Mouse (Mus musculus): ENCODE measurements around the gene Slc12a4.

Gene Slc12a4

GRCm38 (mm10) chr8:105969367-105969766 is 3.5 kb upstream of the Slc12a4 start:
- DNase-seq (ENCODE audit: low spot score in 2 of 2), result no peak

- DNase-seq (ENCODE audit: low spot score in 2 of 2), result peak in 1 of 2 experiments; percentile 29
Observed at GRCm38 (mm10) chr8:105966692-105967311, 905 bp upstream of the Slc12a4 start.

- DNase-seq (ENCODE audit: low spot score in 2 of 2), result peak in 1 of 2 experiments; percentile 31
Observed at GRCm38 (mm10) chr8:105965266-105965904, 512 bp downstream of the Slc12a4 start.

- DNase-seq (ENCODE audit: low spot score in 2 of 2), result no peak
Observed at GRCm38 (mm10) chr8:105964506-105965265, 1.2 kb downstream of the Slc12a4 start.

GRCm38 (mm10) chr8:105961536-105961935 is 4.4 kb downstream of the Slc12a4 start:
- DNase-seq (ENCODE audit: low spot score in 2 of 2), result no peak

GRCm38 (mm10) chr8:105961101-105961500 is 4.8 kb downstream of the Slc12a4 start:
- no peak for DNase-seq (ENCODE audit: low spot score in 2 of 2)

GRCm38 (mm10) chr8:105959350-105959749 is 6.5 kb downstream of the Slc12a4 start:
- peak in 1 of 2 experiments; percentile 62 for DNase-seq (ENCODE audit: low spot score in 2 of 2)

- DNase-seq (ENCODE audit: low spot score in 2 of 2), result no peak
Observed at GRCm38 (mm10) chr8:105957813-105958212, 8.1 kb downstream of the Slc12a4 start.

GRCm38 (mm10) chr8:105956556-105956955 is 9.3 kb downstream of the Slc12a4 start:
- DNase-seq (ENCODE audit: low spot score in 2 of 2), result no peak

GRCm38 (mm10) chr8:105951057-105951659 is 14.7 kb downstream of the Slc12a4 start:
- DNase-seq (ENCODE audit: low spot score in 2 of 2), result no peak

GRCm38 (mm10) chr8:105949350-105949749 is 16.5 kb downstream of the Slc12a4 start:
- DNase-seq (ENCODE audit: low spot score in 2 of 2), result peak in 1 of 2 experiments; percentile 59

GRCm38 (mm10) chr8:105943321-105943739 is 22.6 kb downstream of the Slc12a4 start, which contains the start of gene Lcat:
Lcat (minus strand) TSS chr8:105943382.
- no peak for DNase-seq (ENCODE audit: low spot score in 2 of 2)

- DNase-seq (ENCODE audit: low spot score in 2 of 2), result no peak
Observed at GRCm38 (mm10) chr8:105942542-105942941, 23.4 kb downstream of the Slc12a4 start.

GRCm38 (mm10) chr8:105942026-105942425 is 23.9 kb downstream of the Slc12a4 start:
- no peak for DNase-seq (ENCODE audit: low spot score in 2 of 2)

- no peak for DNase-seq (ENCODE audit: low spot score in 2 of 2)
Observed at GRCm38 (mm10) chr8:105938306-105938669, 27.6 kb downstream of the Slc12a4 start, which contains the start of gene Psmb10. Psmb10 (minus strand) TSS chr8:105938444.

- DNase-seq (ENCODE audit: low spot score in 2 of 2), result no peak
Observed at GRCm38 (mm10) chr8:105937496-105938305, 28.2 kb downstream of the Slc12a4 start.

- DNase-seq (ENCODE audit: low spot score in 2 of 2), result peak; percentile 73 to 82
Observed at GRCm38 (mm10) chr8:105936866-105937475, 28.9 kb downstream of the Slc12a4 start.

- no peak for DNase-seq (ENCODE audit: low spot score in 2 of 2)
Observed at GRCm38 (mm10) chr8:105935863-105936603, 29.9 kb downstream of the Slc12a4 start.

- no peak for DNase-seq (ENCODE audit: low spot score in 2 of 2)
Observed at GRCm38 (mm10) chr8:105935105-105935504, 30.8 kb downstream of the Slc12a4 start.

- DNase-seq (ENCODE audit: low spot score in 2 of 2), result no peak
Observed at GRCm38 (mm10) chr8:105933762-105934161, 32.1 kb downstream of the Slc12a4 start, which contains the start of gene Ctrl. Ctrl (minus strand) TSS chr8:105933862.

All from cerebellum, postnatal 4 days (tissue).